Mouse (Mus musculus) neural tube, embryonic 13.5 days (tissue): ENCODE data around the gene Rnf144b. TPM values are rescaled to one million over a fixed set of nuclear protein-coding genes. Genes with fewer than 3 reads are reported as not detected.

ENCODE experiments used
- ATAC-seq: fragments of 200-750 bp; cut with Nextera tagmentation; 2 replicates; pipeline ENCODE4 v1.8.0; 2017; ENCODE audit warnings: low read depth, mild to moderate bottlenecking, moderate TSS enrichment, moderate library complexity
- H3K27ac ChIP-seq: fragments of 300-500 bp; sonication (generic); replicated peaks from 2 replicates; pipeline ENCODE4 v1.5.1; 2015; ENCODE audit warnings: moderate library complexity, mild to moderate bottlenecking, inconsistent platforms
- H3K27me3 ChIP-seq: fragments of 300-500 bp; sonication (generic); 2 replicates; pipeline ENCODE4 v1.6.1; 2015; ENCODE audit warnings: mild to moderate bottlenecking, inconsistent platforms
- H3K36me3 ChIP-seq: fragments of 300-500 bp; sonication (generic); 2 replicates; pipeline ENCODE4 v1.6.1; 2015; ENCODE audit warnings: mild to moderate bottlenecking, inconsistent platforms
- H3K4me1 ChIP-seq: fragments of 300-500 bp; sonication (generic); replicated peaks from 2 replicates; pipeline ENCODE4 v1.6.1; 2015; ENCODE audit warnings: inconsistent platforms
- H3K4me2 ChIP-seq: fragments of 300-500 bp; sonication (generic); 2 replicates; pipeline ENCODE4 v1.6.1; 2015; ENCODE audit warnings: inconsistent platforms, mild to moderate bottlenecking, moderate library complexity
- H3K4me3 ChIP-seq: fragments of 300-500 bp; sonication (generic); 2 replicates; pipeline ENCODE4 v1.5.1; 2015; ENCODE audit warnings: mild to moderate bottlenecking, inconsistent platforms
- H3K9ac ChIP-seq: fragments of 300-500 bp; sonication (generic); 2 replicates; pipeline ENCODE4 v1.6.1; 2015; ENCODE audit warnings: moderate library complexity, mild to moderate bottlenecking, inconsistent platforms
- H3K9me3 ChIP-seq: fragments of 300-500 bp; sonication (generic); 2 replicates; pipeline ENCODE4 v1.6.1; 2016; ENCODE audit warnings: inconsistent platforms
- WGBS: fragments of 180-500 bp; shearing (Covaris S2); methylation state at CpG from one replicate; pipeline ENCODE4 v1.1.7; 2015; 5-methylcytosine and 5-hydroxymethylcytosine counted together
- polyA plus RNA-seq: library from polyadenylated mRNA; unstranded; fragments of >200 nt; fragmentation: Nextera tagmentation; extraction: Ambion mirVana; gene quantifications from 2 replicates; pipeline ENCODE4 v1.2.1, GENCODE M21; 2015

Gene Rnf144b
- polyA plus RNA-seq, 1 experiment from 2014 or later = 0.81 TPM

GRCm38 (mm10) chr13:47129090-47129489 is 6.6 kb downstream of the Rnf144b start:
- Histone ChIP-seq H3K27me3 (peaks cover 10% of the 10 kb centered on the region), H3K36me3 (no peaks in the 10 kb centered on the region), H3K9me3 (no peaks in the 10 kb centered on the region), H3K4me1 (no peaks in the 10 kb centered on the region), H3K4me2 (no peak overlapping the region), H3K4me3 (no peak overlapping the region), H3K27ac (no peak overlapping the region), H3K9ac (no peak overlapping the region)
- ATAC-seq = no peak
- WGBS = 60% methylated on average over 4 of the region's 4 CpGs

DNA sequence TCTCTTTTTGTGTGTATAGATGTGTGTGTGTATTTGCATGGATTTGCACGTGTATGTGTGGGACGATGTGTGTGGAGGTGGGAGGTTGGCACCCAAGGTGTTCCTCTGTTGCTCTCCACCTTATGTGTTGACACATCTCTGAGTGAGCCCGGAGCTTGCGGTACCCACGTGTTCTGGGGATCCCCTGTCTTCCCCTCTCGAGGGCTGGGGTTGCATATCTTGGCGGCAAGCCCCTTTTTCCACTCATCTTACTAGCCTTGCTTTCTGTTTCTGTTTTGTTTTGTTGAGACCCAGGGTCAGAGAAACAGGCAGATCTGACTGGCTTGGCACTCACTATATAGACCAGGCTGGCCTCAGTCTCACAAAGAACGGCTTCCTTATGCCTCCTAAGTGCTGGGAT is 10.6 kb downstream of the Rnf144b start:
- Histone ChIP-seq H3K4me1 (no peaks in the 10 kb centered on the region), H3K27me3 (no peaks in the 10 kb centered on the region), H3K36me3 (no peaks in the 10 kb centered on the region), H3K4me2 (no peak overlapping the region), H3K27ac (no peak overlapping the region), H3K9me3 (no peaks in the 10 kb centered on the region), H3K4me3 (no peak overlapping the region), H3K9ac (no peak overlapping the region)
- no peak for ATAC-seq
- 89% methylated on average over 8 of the region's 8 CpGs for WGBS

GRCm38 (mm10) chr13:47134836-47135235 is 12.4 kb downstream of the Rnf144b start:
- Histone ChIP-seq H3K27me3 (no peaks in the 10 kb centered on the region), H3K36me3 (no peaks in the 10 kb centered on the region), H3K4me1 (no peaks in the 10 kb centered on the region), H3K4me2 (no peak overlapping the region), H3K9me3 (no peaks in the 10 kb centered on the region), H3K27ac (no peak overlapping the region), H3K9ac (no peak overlapping the region), H3K4me3 (no peak overlapping the region)
- WGBS = 93% methylated on average over 7 of the region's 7 CpGs
- ATAC-seq = no peak

- no peaks in the 10 kb centered on the region for H3K36me3 ChIP-seq
- 0 out of 2 replicates have a peak, but pooled peaks cover 6% of the 10 kb centered on the region for H3K9me3 ChIP-seq
Measured at GRCm38 (mm10) chr13:47135741-47136140, 13.3 kb downstream of the Rnf144b start.

GRCm38 (mm10) chr13:47142764-47143163 is 20.3 kb downstream of the Rnf144b start:
- no peak for ATAC-seq
- 85% methylated on average over 6 of the region's 6 CpGs for WGBS
- Histone ChIP-seq H3K4me1 (no peaks in the 10 kb centered on the region), H3K27me3 (no peaks in the 10 kb centered on the region), H3K9me3 (0 out of 2 replicates have a peak, but pooled peaks cover 7% of the 10 kb centered on the region), H3K27ac (no peak overlapping the region), H3K4me3 (no peak overlapping the region), H3K9ac (no peak overlapping the region), H3K4me2 (no peak overlapping the region), H3K36me3 (no peaks in the 10 kb centered on the region)

More at GRCm38 (mm10) chr13:47135741-47136140, 13.3 kb downstream of the Rnf144b start:
- no peak overlapping the region for H3K4me3 ChIP-seq
- 85% methylated on average over 7 of the region's 7 CpGs for WGBS
- H3K4me1 ChIP-seq = no peaks in the 10 kb centered on the region
- H3K9ac ChIP-seq = no peak overlapping the region
- no peaks in the 10 kb centered on the region for H3K27me3 ChIP-seq
- no peak overlapping the region for H3K27ac ChIP-seq
- no peak for ATAC-seq
- H3K4me2 ChIP-seq = no peak overlapping the region

DNA sequence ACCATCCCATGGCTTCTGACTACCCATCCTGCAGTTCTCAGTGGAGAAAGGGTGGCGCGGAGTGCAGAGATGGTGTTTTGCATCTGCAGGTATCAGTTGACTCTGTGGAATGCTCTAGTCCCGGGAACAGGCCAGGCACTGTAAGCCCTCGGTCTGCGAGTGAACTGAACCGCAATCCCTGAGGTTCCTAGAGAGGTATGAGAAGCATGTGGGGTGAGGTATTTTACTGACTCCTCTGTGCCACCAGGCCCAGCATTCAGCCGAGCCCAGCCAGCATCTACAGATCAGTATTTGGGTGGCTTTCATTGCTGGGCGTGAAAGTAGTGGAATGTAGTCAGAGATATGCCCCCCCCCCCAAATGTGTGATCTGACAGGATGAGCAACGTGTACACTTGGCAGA is 23.5 kb downstream of the Rnf144b start:
- Histone ChIP-seq H3K36me3 (no peaks in the 10 kb centered on the region), H3K9me3 (no peaks in the 10 kb centered on the region), H3K4me2 (no peak overlapping the region), H3K9ac (no peak overlapping the region), H3K27ac (no peak overlapping the region), H3K4me1 (no peaks in the 10 kb centered on the region), H3K4me3 (no peak overlapping the region), H3K27me3 (no peaks in the 10 kb centered on the region)
- no peak for ATAC-seq
- WGBS = 81% methylated on average over 9 of the region's 9 CpGs

GRCm38 (mm10) chr13:47146388-47146787 is 23.9 kb downstream of the Rnf144b start:
- H3K27me3 ChIP-seq = no peaks in the 10 kb centered on the region
- H3K27ac ChIP-seq = no peak overlapping the region
- ATAC-seq = no peak
- no peak overlapping the region for H3K4me2 ChIP-seq
- H3K9ac ChIP-seq = no peak overlapping the region
- no peaks in the 10 kb centered on the region for H3K9me3 ChIP-seq
- H3K36me3 ChIP-seq = no peaks in the 10 kb centered on the region
- no peaks in the 10 kb centered on the region for H3K4me1 ChIP-seq
- 79% methylated on average over 7 of the region's 7 CpGs for WGBS
- H3K4me3 ChIP-seq = no peak overlapping the region

DNA sequence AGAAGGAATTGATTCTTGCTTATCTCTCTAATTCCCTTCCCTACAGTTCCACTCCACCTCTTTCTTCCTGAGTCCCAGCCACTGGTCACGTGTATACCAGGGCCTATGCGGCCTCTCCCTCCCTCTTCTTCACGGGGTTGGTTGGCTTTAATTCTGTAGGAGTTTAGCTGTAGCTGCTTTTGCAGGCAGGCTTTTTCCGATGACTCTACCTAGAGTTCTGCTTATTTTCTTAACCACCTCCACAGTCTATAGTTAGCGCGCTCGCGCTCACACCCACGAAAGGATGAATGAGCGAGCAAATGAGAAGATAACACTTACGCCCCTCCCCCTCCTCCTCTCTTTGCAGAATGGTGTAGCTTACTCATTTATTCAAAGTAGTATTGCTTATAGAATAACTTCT is 26.1 kb downstream of the Rnf144b start:
- Histone ChIP-seq H3K9me3 (no peaks in the 10 kb centered on the region), H3K4me2 (no peak overlapping the region), H3K9ac (no peak overlapping the region), H3K27ac (no peak overlapping the region), H3K4me1 (no peaks in the 10 kb centered on the region), H3K27me3 (no peaks in the 10 kb centered on the region), H3K4me3 (no peak overlapping the region), H3K36me3 (no peaks in the 10 kb centered on the region)
- 67% methylated on average over 11 of the region's 11 CpGs for WGBS
- ATAC-seq = no peak

- H3K4me3 ChIP-seq = no peak overlapping the region
- no peaks in the 10 kb centered on the region for H3K9me3 ChIP-seq
- no peak overlapping the region for H3K9ac ChIP-seq
- 93% methylated on average over 10 of the region's 10 CpGs for WGBS
- H3K27me3 ChIP-seq = no peaks in the 10 kb centered on the region
- no peaks in the 10 kb centered on the region for H3K4me1 ChIP-seq
- no peak for ATAC-seq
- no peak overlapping the region for H3K27ac ChIP-seq
- H3K4me2 ChIP-seq = no peak overlapping the region
- no peaks in the 10 kb centered on the region for H3K36me3 ChIP-seq
Measured at GRCm38 (mm10) chr13:47149993-47150392, 27.5 kb downstream of the Rnf144b start.

GRCm38 (mm10) chr13:47151060-47151459 is 28.6 kb downstream of the Rnf144b start:
- ATAC-seq = no peak
- H3K4me3 ChIP-seq = no peak overlapping the region
- no peak overlapping the region for H3K9ac ChIP-seq
- H3K36me3 ChIP-seq = no peaks in the 10 kb centered on the region
- H3K9me3 ChIP-seq = no peaks in the 10 kb centered on the region
- 91% methylated on average over 14 of the region's 14 CpGs for WGBS
- no peak overlapping the region for H3K4me2 ChIP-seq
- H3K4me1 ChIP-seq = no peaks in the 10 kb centered on the region
- H3K27ac ChIP-seq = no peak overlapping the region
- H3K27me3 ChIP-seq = no peaks in the 10 kb centered on the region

- Histone ChIP-seq H3K27ac (no peak overlapping the region), H3K4me2 (no peak overlapping the region), H3K36me3 (no peaks in the 10 kb centered on the region), H3K27me3 (no peaks in the 10 kb centered on the region), H3K4me1 (0 out of 2 replicates have a peak, but pooled peaks cover 3% of the 10 kb centered on the region), H3K9me3 (no peaks in the 10 kb centered on the region), H3K9ac (no peak overlapping the region), H3K4me3 (no peak overlapping the region)
- WGBS = 31% methylated on average over 7 of the region's 7 CpGs
- peak; percentile 75 for ATAC-seq
Measured at GRCm38 (mm10) chr13:47152390-47152789, 29.9 kb downstream of the Rnf144b start.

- 0 out of 2 replicates have a peak, but pooled peaks cover 4% of the 10 kb centered on the region for H3K4me1 ChIP-seq
- H3K9me3 ChIP-seq = no peaks in the 10 kb centered on the region
- no peak overlapping the region for H3K9ac ChIP-seq
- no peak overlapping the region for H3K4me3 ChIP-seq
- ATAC-seq = no peak
- H3K36me3 ChIP-seq = no peaks in the 10 kb centered on the region
- H3K27me3 ChIP-seq = no peaks in the 10 kb centered on the region
- no peak overlapping the region for H3K4me2 ChIP-seq
- 77% methylated on average over 5 of the region's 5 CpGs for WGBS
- no peak overlapping the region for H3K27ac ChIP-seq
Measured at GRCm38 (mm10) chr13:47153206-47153605, 30.8 kb downstream of the Rnf144b start.

DNA sequence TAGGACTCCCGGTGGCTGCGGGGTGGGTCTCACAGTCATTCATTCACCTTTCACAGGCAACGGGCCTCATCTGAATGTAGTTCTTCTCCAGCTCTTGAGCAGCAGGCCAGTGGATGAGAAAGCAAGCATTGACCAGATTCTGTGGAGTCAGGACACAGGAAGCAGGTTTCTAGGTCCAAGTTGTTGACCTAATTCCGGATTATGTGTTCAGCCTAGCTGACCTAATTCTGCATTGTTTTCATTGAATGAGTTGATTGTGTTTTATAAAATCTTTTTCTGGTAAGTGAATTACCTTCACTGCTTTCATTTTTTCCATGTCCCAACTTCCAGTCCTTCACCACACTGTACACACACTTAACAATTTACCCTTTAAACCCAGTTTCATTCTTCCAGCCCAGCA is 32.4 kb downstream of the Rnf144b start:
- Histone ChIP-seq H3K36me3 (no peaks in the 10 kb centered on the region), H3K27ac (no peak overlapping the region), H3K4me1 (0 out of 2 replicates have a peak, but pooled peaks cover 4% of the 10 kb centered on the region), H3K9me3 (no peaks in the 10 kb centered on the region), H3K4me2 (no peak overlapping the region), H3K27me3 (no peaks in the 10 kb centered on the region), H3K9ac (no peak overlapping the region), H3K4me3 (no peak overlapping the region)
- ATAC-seq = no peak
- WGBS = 77% methylated on average over 4 of the region's 4 CpGs
